Mouse (Mus musculus): ENCODE results near the gene Ankrd9.

Ankrd9 gene

GRCm38 (mm10) chr12:110967146-110967545, 11.7 kb downstream of the Ankrd9 start:
- DNase-seq (ENCODE audit: inconsistent age in 2 of 2, low spot score in 1 of 2) = no peak

DNA sequence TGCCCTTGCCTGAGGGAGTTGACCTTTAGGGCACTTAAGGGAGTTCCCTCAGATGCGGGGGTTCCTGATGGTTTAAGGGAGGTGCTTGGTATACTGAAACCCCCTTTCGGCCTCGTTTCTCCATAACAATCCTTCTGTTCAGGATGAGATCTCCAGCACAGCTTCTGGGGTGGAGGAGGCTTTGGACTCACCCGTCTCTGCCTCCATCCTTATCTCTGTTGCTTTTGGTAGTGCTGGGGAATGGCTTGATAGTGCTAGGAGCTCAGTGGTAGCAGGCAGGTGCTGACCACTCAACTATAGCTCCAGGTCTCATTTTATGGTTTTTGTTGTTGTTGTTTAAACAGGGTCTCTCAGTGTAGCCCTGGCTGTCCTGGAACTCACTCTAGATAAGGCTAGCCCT, 12.8 kb downstream of the Ankrd9 start:
- DNase-seq (ENCODE audit: inconsistent age in 2 of 2, low spot score in 1 of 2) = no peak

- DNase-seq (ENCODE audit: inconsistent age in 2 of 2, low spot score in 1 of 2) = no peak
Observed at GRCm38 (mm10) chr12:110965500-110965899, 13.3 kb downstream of the Ankrd9 start.

DNA sequence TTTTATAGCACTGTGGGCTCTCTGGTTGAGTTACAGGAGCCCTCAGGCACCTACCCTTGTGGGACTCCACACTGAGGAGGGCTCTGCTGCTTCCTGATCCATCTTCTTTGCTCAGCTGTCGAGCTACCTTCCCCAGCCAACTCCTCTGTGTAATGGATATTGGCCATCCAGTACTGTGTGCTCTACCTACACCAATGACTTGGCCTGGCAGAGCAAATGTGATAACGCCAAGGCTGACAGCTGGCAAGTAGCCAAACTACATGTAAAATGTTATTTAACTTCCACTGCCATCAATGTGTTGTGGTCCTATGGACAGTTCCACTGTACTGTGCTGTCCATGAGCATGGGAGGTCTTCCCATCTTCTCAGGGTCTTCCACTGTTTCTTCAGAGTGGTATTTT, 16.9 kb downstream of the Ankrd9 start:
- DNase-seq (ENCODE audit: inconsistent age in 2 of 2, low spot score in 1 of 2) = peak in 1 of 2 experiments; percentile 47

GRCm38 (mm10) chr12:110954351-110954991, 24.4 kb downstream of the Ankrd9 start:
- DNase-seq (ENCODE audit: inconsistent age in 2 of 2, low spot score in 1 of 2) = peak; percentile 45 to 70

- no peak for DNase-seq (ENCODE audit: inconsistent age in 2 of 2, low spot score in 1 of 2)
Observed at GRCm38 (mm10) chr12:110953900-110954299, 24.9 kb downstream of the Ankrd9 start.

DNA sequence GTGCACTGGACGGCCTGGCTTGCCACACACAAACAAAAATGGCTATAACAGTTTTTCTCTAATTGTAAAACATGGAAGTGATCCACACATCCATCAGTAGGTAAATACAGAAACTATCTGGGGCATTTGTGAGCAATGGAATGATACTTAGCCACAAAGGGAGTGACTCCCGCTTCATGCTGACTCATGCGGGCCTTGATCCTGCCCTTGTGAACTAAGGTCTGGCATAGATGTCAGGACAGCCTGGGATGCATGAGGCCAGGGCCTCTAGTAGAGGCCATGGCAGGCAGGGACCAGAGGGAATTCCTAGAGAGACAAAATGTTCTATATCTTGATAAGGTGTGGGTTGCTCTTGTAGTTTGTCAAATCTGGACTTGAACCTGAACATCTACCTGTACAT, 25.4 kb downstream of the Ankrd9 start:
- peak; percentile 83 to 88 for DNase-seq (ENCODE audit: inconsistent age in 2 of 2, low spot score in 1 of 2)

- peak; percentile 45 to 72 for DNase-seq (ENCODE audit: inconsistent age in 2 of 2, low spot score in 1 of 2)
Observed at GRCm38 (mm10) chr12:110952628-110953385, 26.0 kb downstream of the Ankrd9 start.

- no peak for DNase-seq (ENCODE audit: inconsistent age in 2 of 2, low spot score in 1 of 2)
Observed at GRCm38 (mm10) chr12:110951236-110951635, 27.6 kb downstream of the Ankrd9 start.

DNA sequence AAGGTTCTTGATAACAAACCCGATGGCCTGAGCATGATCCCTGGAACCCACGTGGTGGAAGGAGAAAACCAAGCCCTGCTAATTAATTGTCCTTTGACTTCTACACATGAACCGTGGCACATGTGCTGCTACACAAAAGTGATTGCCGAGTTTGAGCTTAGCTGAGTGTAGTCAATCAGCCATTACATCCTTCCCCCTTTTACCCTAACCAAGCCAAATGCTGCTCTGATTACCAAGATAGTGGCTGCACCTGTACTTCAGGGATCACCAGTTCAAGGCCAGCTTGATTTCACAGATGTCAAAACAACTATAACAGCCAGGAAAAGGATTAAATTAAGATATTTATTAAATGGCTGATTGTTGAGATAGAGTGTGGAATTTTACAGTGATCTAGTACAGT, 28.7 kb downstream of the Ankrd9 start:
- no peak for DNase-seq (ENCODE audit: inconsistent age in 2 of 2, low spot score in 1 of 2)

DNA sequence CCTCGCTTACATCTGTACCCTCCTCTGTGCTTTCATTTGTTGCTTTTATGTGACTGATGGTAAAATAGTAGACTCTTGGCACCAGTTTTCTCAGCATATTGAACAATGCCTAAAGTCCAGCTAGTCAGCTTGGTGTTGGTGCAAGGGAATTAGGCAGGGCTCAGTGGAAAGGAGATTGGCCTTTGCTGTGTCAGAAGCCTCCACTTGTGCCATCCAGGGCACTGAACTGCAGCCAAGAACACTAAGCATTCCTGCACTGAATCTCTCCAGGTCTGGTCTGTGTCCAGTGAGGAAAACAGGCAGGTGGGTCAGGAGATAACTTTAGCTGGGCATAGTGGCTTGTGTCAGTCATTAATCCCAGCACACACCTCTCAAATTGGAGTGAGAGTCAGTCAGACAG, 29.4 kb downstream of the Ankrd9 start:
- DNase-seq (ENCODE audit: inconsistent age in 2 of 2, low spot score in 1 of 2) = no peak

- no peak for DNase-seq (ENCODE audit: inconsistent age in 2 of 2, low spot score in 1 of 2)
Observed at GRCm38 (mm10) chr12:110948910-110949201, 30.0 kb downstream of the Ankrd9 start.

- no peak for DNase-seq (ENCODE audit: inconsistent age in 2 of 2, low spot score in 1 of 2)
Observed at GRCm38 (mm10) chr12:110948082-110948909, 30.5 kb downstream of the Ankrd9 start.

GRCm38 (mm10) chr12:110946216-110946615, 32.6 kb downstream of the Ankrd9 start:
- no peak for DNase-seq (ENCODE audit: inconsistent age in 2 of 2, low spot score in 1 of 2)

- no peak for DNase-seq (ENCODE audit: inconsistent age in 2 of 2, low spot score in 1 of 2)
Observed at GRCm38 (mm10) chr12:110940869-110941268, 38.0 kb downstream of the Ankrd9 start.

DNA sequence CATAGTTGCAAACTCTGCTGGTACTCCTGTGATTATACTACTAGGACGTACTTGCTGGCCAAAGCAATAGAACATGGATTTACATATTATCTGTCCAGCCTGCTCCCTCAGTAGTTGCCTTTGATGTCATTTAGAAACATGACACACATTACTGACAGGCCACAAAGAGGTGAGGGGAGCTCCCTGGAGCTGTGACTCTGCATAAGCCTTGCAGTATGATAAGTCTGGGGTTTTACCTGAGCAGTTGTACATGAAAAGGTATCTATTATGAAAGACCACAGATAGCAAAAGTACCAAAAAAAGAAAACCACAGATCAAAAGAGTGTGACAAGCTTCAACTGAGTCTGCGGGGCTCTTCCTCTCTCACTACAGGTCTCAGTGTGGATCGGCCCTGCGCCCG, 39.5 kb downstream of the Ankrd9 start:
- DNase-seq (ENCODE audit: inconsistent age in 2 of 2, low spot score in 1 of 2) = no peak

- DNase-seq (ENCODE audit: inconsistent age in 2 of 2, low spot score in 1 of 2) = peak; percentile 48 to 87
Observed at GRCm38 (mm10) chr12:110937496-110937895, 41.3 kb downstream of the Ankrd9 start.

DNA sequence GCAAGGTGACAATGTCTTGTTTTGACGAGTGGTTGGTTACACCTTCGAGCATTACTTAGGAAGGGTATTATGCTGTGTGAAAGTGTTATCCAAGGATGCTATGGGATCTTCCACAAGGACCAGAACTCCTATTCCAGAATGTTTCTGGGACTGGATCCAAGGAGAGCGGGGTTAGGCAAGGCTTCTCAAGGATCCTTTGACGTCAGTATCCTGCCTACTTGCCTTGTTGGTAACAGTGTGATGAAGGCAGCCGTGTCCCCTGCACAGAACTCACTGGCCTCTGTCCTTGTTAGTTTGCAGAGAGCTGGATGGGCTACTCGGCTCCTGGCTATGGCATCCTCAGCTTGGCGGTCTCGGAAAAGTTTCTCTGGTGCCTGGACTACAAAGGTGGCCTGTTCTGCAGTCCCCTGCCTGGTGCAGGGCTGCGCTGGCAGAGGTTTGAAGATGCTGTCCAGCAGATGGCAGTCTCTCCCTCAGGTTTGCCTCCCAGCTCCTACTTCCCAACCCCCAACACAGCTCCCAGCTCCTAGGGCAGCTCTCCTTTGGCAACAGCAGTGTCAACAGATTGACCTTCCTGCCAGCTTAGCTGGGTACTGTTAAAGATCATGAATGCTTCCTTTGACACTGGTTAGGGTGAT, 42.7 kb downstream of the Ankrd9 start:
- DNase-seq (ENCODE audit: inconsistent age in 2 of 2, low spot score in 1 of 2) = peak; percentile 87 to 96

GRCm38 (mm10) chr12:110932820-110933219, 46.0 kb downstream of the Ankrd9 start:
- no peak for DNase-seq (ENCODE audit: inconsistent age in 2 of 2, low spot score in 1 of 2)
